Mouse (Mus musculus) thymus, adult 2 months (tissue): ENCODE data around the gene Hus1b.

Source experiments
- CTCF ChIP-seq: fragments of 200-500 bp; IDR thresholded peaks from 2 replicates; pipeline ENCODE4 v1.5.1; 2012; ENCODE audit warnings: mild to moderate bottlenecking, control low read depth, low read length, moderate library complexity, borderline replicate concordance; ENCODE audit not compliant: control insufficient read depth, poor library complexity, insufficient read depth; ENCODE audit errors: extremely low read depth
- POLR2A ChIP-seq: fragments of 200-500 bp; IDR thresholded peaks from 2 replicates; pipeline ENCODE4 v1.6.1; 2012; ENCODE audit warnings: mild to moderate bottlenecking, low read length, control low read depth, moderate library complexity; ENCODE audit not compliant: control insufficient read depth, poor library complexity, insufficient read depth; ENCODE audit errors: extremely low read depth

GRCm38 (mm10) chr13:30978224-30978623 is 30.7 kb upstream of the Hus1b start:
- TF ChIP-seq CTCF (no peak), POLR2A (no peak)
